Mouse (Mus musculus) forebrain, embryonic 11.5 days (tissue): Measurements from ENCODE around the gene Tatdn3. TPM values are rescaled to one million over a fixed set of nuclear protein-coding genes. Genes with fewer than 3 reads are reported as not detected.
A peak's percentile ranks its signal among the peaks of the same experiment; 100 is the strongest.

Experiments used
- ATAC-seq: fragments of 200-750 bp; cut with Nextera tagmentation; replicated peaks from 2 replicates; pipeline ENCODE4 v1.8.0; 2017; ENCODE audit warnings: moderate TSS enrichment; ENCODE audit not compliant: low FRiP score
- DNase-seq: peaks from one replicate; pipeline ENCODE4 v3.0.0-alpha.2; 2017; ENCODE audit warnings: low spot score
- H3K27ac ChIP-seq: fragments of 300-500 bp; sonication (generic); 2 replicates; pipeline ENCODE4 v1.5.1; 2014; ENCODE audit warnings: low read depth, low read length
- H3K27me3 ChIP-seq: fragments of 300-500 bp; sonication (generic); 2 replicates; pipeline ENCODE4 v1.6.1; 2014; ENCODE audit warnings: mild to moderate bottlenecking, low read length, mixed read lengths; ENCODE audit not compliant: control insufficient read depth, insufficient read depth
- H3K36me3 ChIP-seq: fragments of 300-500 bp; sonication (generic); 2 replicates; pipeline ENCODE4 v1.6.1; 2014; ENCODE audit warnings: mild to moderate bottlenecking, low read length, moderate library complexity, mixed read lengths; ENCODE audit not compliant: control insufficient read depth, insufficient read depth
- H3K4me1 ChIP-seq: fragments of 300-500 bp; sonication (generic); replicated peaks from 2 replicates; pipeline ENCODE4 v1.6.1; 2014; ENCODE audit warnings: low read length, mixed read lengths; ENCODE audit not compliant: control insufficient read depth, insufficient read depth
- H3K4me2 ChIP-seq: fragments of 300-500 bp; sonication (generic); 2 replicates; pipeline ENCODE4 v1.6.1; 2014; ENCODE audit warnings: low read depth, mild to moderate bottlenecking, low read length, moderate library complexity, mixed read lengths; ENCODE audit not compliant: severe bottlenecking
- H3K4me3 ChIP-seq: fragments of 300-500 bp; sonication (generic); 2 replicates; pipeline ENCODE4 v1.5.1; 2014; ENCODE audit warnings: low read depth, low read length
- H3K9ac ChIP-seq: fragments of 300-500 bp; sonication (generic); 2 replicates; pipeline ENCODE4 v1.6.1; 2014; ENCODE audit warnings: low read length
- H3K9me3 ChIP-seq: fragments of 300-500 bp; sonication (generic); 2 replicates; pipeline ENCODE4 v1.6.1; 2016; ENCODE audit warnings: low read length, mixed read lengths; ENCODE audit not compliant: control insufficient read depth
- WGBS: fragments of 180-500 bp; shearing (Covaris S2); extraction: QIAGEN DNeasy Blood & Tissue Kit; methylation state at CpG from one replicate; pipeline ENCODE4 v1.1.7; 2014; 5-methylcytosine and 5-hydroxymethylcytosine counted together
- polyA plus RNA-seq: library from polyadenylated mRNA; unstranded; fragments of >200 nt; fragmentation: Nextera tagmentation; extraction: Ambion mirVana; gene quantifications from 2 replicates; pipeline ENCODE4 v1.2.1, GENCODE M21; 2014

The Tatdn3 gene
- polyA plus RNA-seq, 1 experiment from 2014 or later: 10.9 TPM

DNA sequence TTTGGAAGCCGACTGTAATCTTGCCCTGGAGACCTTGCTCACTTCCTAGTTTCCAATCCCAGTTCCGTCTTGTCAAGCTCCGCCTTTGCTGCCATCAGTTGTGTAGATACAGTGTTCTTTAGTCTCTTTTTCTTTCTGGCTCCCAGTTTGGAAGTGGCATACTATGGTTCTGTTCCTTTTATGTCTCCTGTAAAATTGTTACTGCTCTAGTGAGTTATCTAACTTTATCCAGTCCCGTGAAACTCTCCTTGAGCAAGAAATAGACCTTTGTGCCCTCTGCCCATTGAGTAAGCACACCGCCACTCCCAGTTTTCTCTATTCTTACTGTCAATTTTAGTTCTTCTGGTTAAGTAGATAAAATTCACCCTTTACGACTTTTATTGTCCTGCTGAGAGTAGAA lies 8.9 kb upstream of the Tatdn3 start:
- peaks cover 10% of the 10 kb centered on the region; the same call in 1 of the 2 replicates for H3K36me3 ChIP-seq
- H3K27ac ChIP-seq: no peak overlapping the region
- no peaks in the 10 kb centered on the region for H3K4me1 ChIP-seq
- H3K27me3 ChIP-seq: no peaks in the 10 kb centered on the region
- H3K4me3 ChIP-seq: no peak overlapping the region
- no peak for DNase-seq
- no peak overlapping the region for H3K9ac ChIP-seq
- H3K4me2 ChIP-seq: no peak overlapping the region
- no peak for ATAC-seq
- WGBS: 93% methylated on average over 6 of the region's 6 CpGs
- H3K9me3 ChIP-seq: no peaks in the 10 kb centered on the region

DNA sequence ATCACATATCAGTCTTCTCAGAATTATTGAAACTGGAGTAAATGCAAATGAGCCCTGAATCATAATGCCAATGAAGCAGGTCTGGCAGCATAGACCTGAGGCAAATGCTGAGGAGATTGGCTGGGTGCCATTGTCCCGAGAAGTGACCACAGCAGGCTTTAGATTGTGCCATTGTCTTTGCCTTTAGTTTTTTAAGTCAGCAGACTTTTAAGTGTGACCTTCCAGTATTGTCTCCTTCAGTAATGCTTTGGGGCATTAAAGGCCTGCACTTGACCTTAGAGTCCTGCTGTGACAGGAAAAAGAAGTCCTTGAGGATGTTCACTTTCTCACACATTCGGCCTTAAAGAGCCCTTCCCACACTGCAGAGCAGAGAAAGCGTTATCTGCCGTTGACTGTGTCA lies 7.5 kb upstream of the Tatdn3 start:
- H3K9me3 ChIP-seq: no peaks in the 10 kb centered on the region
- H3K4me2 ChIP-seq: no peak overlapping the region
- H3K4me3 ChIP-seq: no peak overlapping the region
- no peak for DNase-seq
- H3K36me3 ChIP-seq: peaks cover 10% of the 10 kb centered on the region; the same call in 1 of the 2 replicates
- H3K27ac ChIP-seq: no peak overlapping the region
- no peaks in the 10 kb centered on the region for H3K4me1 ChIP-seq
- H3K27me3 ChIP-seq: no peaks in the 10 kb centered on the region
- 85% methylated on average over 4 of the region's 4 CpGs for WGBS
- ATAC-seq: no peak
- no peak overlapping the region for H3K9ac ChIP-seq

DNA sequence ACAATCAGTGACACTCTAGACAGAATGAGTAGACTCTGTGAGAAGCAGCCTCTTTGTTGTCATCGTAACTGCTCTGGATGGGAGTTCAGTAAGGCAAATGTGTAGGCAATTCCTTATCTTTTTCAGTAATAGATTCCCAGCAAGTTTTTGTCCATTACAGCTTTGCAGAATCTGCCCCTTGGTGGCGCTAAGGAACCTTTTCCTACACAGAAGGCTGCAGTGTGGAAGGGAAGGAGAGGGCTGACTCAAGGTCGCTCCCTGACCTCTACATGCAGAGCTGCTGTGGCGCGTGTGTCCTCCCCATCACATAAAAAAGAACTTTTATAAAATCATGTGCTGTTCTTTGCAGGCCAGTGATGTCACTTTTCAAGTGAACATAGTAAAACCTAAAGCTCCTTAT lies 5.6 kb upstream of the Tatdn3 start:
- Histone ChIP-seq H3K27ac (no peak overlapping the region), H3K9me3 (no peaks in the 10 kb centered on the region), H3K36me3 (peaks cover 10% of the 10 kb centered on the region; the same call in 1 of the 2 replicates), H3K9ac (no peak overlapping the region), H3K27me3 (no peaks in the 10 kb centered on the region), H3K4me2 (no peak overlapping the region), H3K4me3 (no peak overlapping the region), H3K4me1 (peaks cover 3% of the 10 kb centered on the region; the same call in 1 of the 2 replicates)
- DNase-seq: no peak
- WGBS: 83% methylated on average over 5 of the region's 5 CpGs
- ATAC-seq: no peak

DNA sequence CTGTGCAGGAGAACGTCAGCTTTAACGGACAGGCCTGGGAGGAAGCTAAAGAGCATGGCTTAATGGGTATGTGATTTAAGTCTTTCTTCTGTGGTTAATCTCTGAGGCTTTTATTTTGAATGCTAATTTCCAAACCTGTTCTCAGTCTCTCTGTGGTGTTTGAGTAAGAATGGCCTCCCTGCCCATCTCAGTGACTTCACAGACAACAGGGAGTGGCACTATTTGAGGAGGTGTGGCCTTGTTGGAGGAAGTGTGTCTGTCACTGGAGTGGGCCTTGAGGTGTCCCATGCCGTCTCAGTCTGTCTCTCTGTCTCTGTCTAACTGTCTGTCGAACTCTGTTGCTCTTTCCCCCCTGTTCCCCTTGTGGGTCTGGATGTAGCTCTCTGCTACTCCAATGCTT lies 2.5 kb upstream of the Tatdn3 start:
- Histone ChIP-seq H3K9ac (no peak overlapping the region), H3K4me2 (no peak overlapping the region), H3K9me3 (no peaks in the 10 kb centered on the region), H3K4me1 (peaks cover 3% of the 10 kb centered on the region; the same call in 1 of the 2 replicates), H3K36me3 (no peaks in the 10 kb centered on the region), H3K27me3 (no peaks in the 10 kb centered on the region), H3K27ac (no peak overlapping the region), H3K4me3 (no peak overlapping the region)
- DNase-seq (no peak), ATAC-seq (no peak)
- 81% methylated on average over 4 of the region's 4 CpGs for WGBS

DNA sequence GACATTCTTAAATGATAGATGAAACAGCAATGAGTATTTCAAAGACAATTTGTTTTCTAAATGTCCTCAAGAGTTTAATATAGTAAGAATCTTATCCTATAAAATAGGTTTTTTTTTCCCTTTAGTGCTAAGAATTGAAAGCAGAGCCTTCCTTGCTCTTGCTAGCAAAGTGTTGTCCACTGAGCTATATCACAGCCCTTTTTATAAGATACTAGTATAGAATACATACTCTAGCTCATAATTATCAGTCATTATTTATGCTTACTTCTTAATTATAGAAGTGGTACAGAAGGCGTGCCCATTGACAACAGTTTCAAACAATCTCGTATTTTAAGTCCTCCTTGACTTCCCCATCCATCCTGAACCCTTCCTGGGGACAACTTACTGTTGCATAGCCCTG lies 1.8 kb upstream of the Tatdn3 start:
- Histone ChIP-seq H3K4me3 (no peak overlapping the region), H3K36me3 (no peaks in the 10 kb centered on the region), H3K4me2 (no peak overlapping the region), H3K9me3 (no peaks in the 10 kb centered on the region), H3K27ac (no peak overlapping the region), H3K9ac (no peak overlapping the region), H3K4me1 (peaks cover 3% of the 10 kb centered on the region; the same call in 1 of the 2 replicates), H3K27me3 (no peaks in the 10 kb centered on the region)
- ATAC-seq (no peak), DNase-seq (no peak)
- WGBS: 93% methylated on average over 2 of the region's 2 CpGs

DNA sequence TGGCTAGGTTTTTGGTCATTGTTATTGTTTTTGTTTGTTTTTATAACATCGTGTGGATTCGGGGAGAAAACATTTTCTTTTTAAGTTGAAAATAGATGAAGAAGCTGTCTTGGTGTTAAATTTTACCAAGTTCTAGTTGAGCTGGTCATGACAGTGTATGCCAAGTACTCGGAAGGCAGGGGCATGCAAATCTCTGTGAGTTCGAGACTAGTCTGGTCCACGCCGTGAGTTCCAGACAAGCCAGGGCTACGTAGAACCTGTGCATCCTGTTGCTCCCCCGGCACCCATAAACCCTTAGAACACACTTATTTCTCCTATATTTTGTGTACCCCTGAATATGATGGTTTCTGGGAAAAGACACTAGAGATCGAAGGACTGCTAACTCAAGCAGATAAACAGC lies 968 bp upstream of the Tatdn3 start:
- H3K9ac ChIP-seq: peak overlapping the region; percentile 93
- no peaks in the 10 kb centered on the region for H3K9me3 ChIP-seq
- peak overlapping the region; percentile 91 for H3K4me3 ChIP-seq
- ATAC-seq: no peak
- no peak overlapping the region for H3K27ac ChIP-seq
- H3K27me3 ChIP-seq: no peaks in the 10 kb centered on the region
- DNase-seq: no peak
- peaks cover 3% of the 10 kb centered on the region; the same call in 1 of the 2 replicates for H3K4me1 ChIP-seq
- WGBS: 64% methylated on average over 9 of the region's 9 CpGs
- peak overlapping the region; percentile 67 for H3K4me2 ChIP-seq
- H3K36me3 ChIP-seq: no peaks in the 10 kb centered on the region

DNA sequence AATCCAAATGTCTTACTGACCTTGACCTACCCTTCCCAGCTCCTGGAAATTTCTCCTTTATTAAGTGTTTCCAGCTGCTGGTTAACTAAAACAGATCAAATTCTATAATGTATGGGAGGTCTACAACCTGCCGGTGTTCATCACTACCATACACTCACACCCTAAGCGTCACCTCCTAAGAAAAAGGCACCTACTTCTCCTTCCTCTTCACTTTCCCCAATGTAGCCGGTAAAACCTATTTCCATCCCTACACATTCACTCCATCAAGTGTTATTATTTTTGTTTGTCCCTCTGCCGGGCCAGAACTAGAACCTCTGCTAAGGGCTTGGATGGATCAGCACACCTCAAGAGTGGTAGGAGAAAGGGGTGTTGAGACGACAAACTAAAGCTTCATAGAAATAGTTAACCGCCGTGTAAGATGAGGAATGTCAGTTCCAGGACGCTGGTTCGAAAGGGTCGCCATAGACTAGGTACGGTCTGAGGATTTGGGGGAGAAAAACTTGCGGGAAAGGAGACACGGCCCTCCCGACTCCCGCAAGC lies 421 bp downstream of the Tatdn3 start:
- ATAC-seq (no peak; the same call in 1 of the 2 replicates), DNase-seq (no peak)
- peaks cover 3% of the 10 kb centered on the region; the same call in 1 of the 2 replicates for H3K4me1 ChIP-seq
- H3K4me3 ChIP-seq: peak overlapping the region; percentile 91
- H3K9me3 ChIP-seq: no peaks in the 10 kb centered on the region
- H3K27me3 ChIP-seq: no peaks in the 10 kb centered on the region
- 5% methylated on average over 15 of the region's 15 CpGs for WGBS
- peak overlapping the region; percentile 67 for H3K4me2 ChIP-seq
- no peak overlapping the region for H3K27ac ChIP-seq
- H3K9ac ChIP-seq: peak overlapping the region; percentile 93
- no peaks in the 10 kb centered on the region for H3K36me3 ChIP-seq

DNA sequence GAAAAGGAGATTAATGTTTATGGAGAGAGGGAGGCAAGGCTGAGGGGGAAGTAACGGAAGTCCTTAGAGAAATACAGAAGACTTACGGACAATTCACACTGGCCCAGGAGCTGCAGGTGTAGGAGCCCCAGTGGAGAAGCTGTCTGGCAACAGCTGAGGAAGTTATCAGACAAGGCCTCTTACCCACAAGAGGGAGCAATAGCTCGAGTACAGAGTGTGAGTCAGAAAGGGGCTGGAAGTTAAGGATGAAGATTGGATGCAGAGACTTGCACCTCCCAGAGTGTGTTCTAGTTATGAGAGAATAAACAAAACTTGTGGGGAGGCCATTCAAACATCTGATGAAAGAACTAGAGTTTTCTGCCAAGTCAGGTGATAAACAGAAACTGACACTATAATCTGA lies 5.3 kb downstream of the Tatdn3 start:
- no peaks in the 10 kb centered on the region for H3K9me3 ChIP-seq
- H3K27me3 ChIP-seq: no peaks in the 10 kb centered on the region
- DNase-seq (no peak), ATAC-seq (no peak)
- WGBS: 64% methylated on average over 3 of the region's 3 CpGs
- H3K4me3 ChIP-seq: no peak overlapping the region
- no peaks in the 10 kb centered on the region for H3K36me3 ChIP-seq
- H3K4me2 ChIP-seq: no peak overlapping the region
- no peak overlapping the region for H3K27ac ChIP-seq
- H3K4me1 ChIP-seq: no peaks in the 10 kb centered on the region
- H3K9ac ChIP-seq: no peak overlapping the region

DNA sequence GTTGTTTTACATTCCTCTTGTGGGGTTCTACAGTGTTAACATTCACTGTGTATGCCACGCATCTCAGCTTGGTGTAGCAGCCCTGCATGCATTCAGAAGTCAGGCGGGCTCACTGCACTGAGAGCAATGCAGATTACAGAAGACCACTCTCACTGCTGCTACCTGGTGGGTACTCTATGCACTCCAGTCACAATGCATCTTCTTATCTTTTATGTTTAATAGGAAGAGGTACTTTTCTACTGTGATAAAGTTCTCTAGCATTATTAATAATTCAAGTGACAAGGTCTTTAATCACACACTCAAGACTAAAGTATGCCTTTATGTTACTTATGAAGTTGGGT lies 7.2 kb downstream of the Tatdn3 start:
- no peak overlapping the region for H3K4me3 ChIP-seq
- no peaks in the 10 kb centered on the region for H3K36me3 ChIP-seq
- ATAC-seq: no peak
- no peaks in the 10 kb centered on the region for H3K27me3 ChIP-seq
- 75% methylated on average over 2 of the region's 2 CpGs for WGBS
- H3K4me1 ChIP-seq: no peaks in the 10 kb centered on the region
- no peak overlapping the region for H3K4me2 ChIP-seq
- H3K9me3 ChIP-seq: no peaks in the 10 kb centered on the region
- no peak for DNase-seq
- H3K9ac ChIP-seq: no peak overlapping the region
- no peak overlapping the region for H3K27ac ChIP-seq
